Mouse (Mus musculus) CD8-positive naive resting alpha-beta T cell, adult 2 months (primary cell): Measurements from ENCODE around the gene 9130023H24Rik.

Experiments used
- DNase-seq, 2 experiments: peaks; one replicate each; pipeline ENCODE4 v3.0.0; 2022; ENCODE audit warnings: low read depth in 2 of 2, low spot score in 2 of 2

The 9130023H24Rik gene

DNA sequence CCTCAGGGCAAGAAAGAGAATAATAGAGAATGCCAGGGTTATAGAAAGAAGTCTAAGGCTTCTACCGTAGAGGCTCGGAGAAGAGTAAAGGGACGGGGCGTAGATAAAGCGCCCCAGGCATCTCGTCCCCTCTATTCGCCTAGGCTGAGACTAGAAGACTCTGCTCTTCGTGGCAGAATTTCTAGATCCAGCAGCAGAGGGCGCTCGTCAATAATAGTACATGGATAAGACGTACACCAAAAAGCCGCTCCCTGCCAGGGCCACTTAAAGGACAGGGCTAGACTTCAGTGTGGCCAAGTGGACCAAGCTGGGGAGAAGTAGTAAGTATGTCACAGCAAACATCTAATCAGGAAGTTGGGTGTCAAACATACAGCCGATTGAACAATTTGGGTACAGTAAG lies 9.6 kb upstream of the 9130023H24Rik start:
- DNase-seq = peak; percentile 60 to 69

- no peak for DNase-seq
Measured at GRCm38 (mm10) chr7:128246496-128247391, 8.9 kb upstream of the 9130023H24Rik start, which contains the start of gene Tgfb1i1. TSS of gene Tgfb1i1 (plus strand) at chr7:128246812.

DNA sequence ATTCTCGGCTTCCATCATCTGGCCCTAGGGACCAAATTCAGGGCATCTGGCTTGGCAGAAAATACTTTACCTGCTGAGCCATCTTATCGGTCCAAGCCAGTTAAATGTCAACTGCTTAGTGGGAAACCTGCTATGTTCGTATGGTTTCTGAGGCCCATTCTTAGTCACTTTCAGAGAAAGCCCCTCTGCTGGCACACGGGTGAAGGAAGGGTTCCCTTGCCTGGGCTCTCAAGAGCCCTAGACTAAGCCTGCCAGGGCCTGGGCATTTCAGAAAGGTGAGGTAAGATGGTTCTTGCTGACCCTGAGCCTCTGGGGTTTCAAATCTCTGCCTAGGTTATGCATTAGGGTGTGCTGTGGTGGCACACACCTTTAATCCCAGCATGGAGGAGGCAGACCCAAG lies 7.7 kb upstream of the 9130023H24Rik start:
- no peak for DNase-seq

DNA sequence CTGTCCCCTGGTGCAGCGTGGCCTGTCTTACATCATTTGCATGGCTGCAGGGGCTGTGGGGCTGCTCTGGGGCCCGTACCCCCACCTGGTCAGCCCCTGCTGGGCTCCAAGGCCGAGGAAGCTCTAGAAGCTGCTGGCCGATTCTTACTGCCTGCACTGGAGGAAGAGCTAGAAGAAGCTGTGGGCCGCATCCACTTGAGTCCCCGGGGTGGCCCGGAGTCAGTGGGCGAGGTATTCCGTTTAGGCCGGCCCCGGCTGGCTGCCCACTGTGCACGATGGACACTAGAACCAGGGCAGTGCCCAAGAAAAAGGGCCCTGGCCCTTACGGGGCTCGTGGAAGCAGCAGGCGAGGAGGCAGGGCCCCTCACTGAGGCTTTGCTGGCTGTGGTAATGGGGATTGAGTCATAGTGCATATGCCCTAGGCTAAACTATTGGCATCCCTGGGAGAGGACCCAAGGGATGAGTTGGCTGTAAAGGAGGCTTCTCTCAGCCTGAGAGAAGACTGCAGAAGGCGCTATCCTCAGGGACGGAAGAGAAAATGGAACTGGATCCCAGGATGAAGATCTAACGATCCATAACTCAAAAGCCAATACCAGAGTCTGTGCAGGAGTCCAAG lies 6.7 kb upstream of the 9130023H24Rik start:
- no peak for DNase-seq

- DNase-seq = no peak
Measured at GRCm38 (mm10) chr7:128243921-128244320, 6.1 kb upstream of the 9130023H24Rik start.

DNA sequence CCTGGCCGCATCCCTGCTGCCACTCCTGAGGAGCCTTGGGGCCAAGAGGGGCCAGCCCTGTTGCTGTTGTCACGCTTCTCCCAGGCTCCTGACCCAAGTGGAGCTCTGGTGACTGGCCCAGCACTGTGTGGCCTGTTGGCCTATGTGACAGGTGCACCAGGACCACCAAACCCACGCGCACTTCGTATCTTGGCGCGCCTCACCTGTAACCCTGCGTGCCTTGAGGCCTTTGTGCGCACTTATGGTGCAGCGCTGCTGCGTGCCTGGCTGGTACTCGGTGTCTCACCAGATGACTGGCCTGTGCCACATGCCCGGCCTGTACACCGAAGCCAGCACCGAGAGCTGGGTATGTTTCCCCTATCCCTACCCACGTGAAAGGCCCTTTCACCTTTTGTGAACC lies 4.5 kb upstream of the 9130023H24Rik start:
- no peak for DNase-seq

DNA sequence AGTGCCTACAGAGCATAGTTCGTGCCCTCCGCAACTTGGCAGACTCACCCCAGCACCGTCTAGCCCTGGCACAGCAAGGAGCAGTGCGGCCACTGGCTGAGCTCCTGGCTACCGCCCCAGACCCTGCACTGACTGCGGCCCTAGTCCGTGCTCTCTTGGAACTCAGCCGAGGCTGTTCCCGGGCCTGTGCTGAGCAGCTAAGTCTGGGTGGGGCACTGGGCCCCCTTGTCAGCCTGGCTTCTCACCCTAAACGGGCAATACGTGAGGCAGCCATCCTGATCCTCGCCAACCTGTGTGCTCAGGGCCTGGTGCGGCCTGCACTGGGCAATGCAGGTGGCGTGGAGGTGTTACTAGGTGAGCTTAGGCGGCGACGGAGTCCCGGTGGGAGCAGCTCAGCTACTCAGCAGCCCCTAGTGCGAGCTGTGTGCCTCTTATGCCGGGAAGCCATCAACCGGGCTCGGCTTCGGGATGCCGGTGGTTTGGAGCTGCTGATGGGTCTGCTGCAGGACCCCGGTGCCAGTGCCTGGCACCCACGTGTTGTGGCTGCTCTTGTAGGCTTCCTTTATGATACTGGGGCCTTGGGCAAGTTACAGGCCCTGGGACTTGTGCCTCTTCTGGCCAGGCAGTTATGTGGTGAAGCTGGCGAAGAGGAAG lies 2.4 kb upstream of the 9130023H24Rik start:
- no peak for DNase-seq

DNA sequence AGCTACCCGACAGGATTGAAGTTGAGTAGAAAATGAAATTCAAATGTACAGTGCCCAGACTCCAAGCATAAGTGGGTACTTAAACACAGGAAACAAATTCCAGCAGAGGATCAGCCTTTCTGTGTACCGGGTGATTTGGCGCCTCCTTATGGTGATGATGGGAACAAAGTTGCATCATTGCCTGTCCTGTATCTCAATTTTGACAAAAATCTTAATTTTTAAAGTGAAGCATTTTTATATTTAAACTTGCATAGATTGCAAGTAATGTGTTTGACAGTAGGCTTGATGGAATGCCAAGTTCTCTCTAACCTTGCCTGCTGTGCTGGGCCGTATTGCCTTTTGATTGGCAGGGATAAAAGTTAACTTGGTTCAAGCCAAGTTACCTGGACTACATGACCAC lies 1.2 kb upstream of the 9130023H24Rik start:
- peak in 1 of 2 experiments; percentile 51 for DNase-seq

DNA sequence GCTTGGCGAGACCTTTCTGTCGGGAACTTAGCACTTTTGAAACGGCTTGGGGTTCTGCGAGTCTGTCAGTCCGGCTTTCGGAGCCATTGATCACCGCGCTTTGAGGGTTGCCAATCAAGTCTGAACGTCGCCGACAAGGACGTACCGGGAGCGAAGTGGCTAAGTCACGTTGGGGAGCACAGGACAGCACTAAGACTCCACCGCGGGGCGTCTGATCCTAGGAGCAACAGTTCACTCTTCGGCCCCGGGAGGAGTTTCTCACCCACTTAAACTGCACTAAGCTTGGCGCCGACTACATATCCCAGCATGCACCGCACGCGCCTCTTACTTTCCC lies 271 bp downstream of the 9130023H24Rik start:
- no peak for DNase-seq

DNA sequence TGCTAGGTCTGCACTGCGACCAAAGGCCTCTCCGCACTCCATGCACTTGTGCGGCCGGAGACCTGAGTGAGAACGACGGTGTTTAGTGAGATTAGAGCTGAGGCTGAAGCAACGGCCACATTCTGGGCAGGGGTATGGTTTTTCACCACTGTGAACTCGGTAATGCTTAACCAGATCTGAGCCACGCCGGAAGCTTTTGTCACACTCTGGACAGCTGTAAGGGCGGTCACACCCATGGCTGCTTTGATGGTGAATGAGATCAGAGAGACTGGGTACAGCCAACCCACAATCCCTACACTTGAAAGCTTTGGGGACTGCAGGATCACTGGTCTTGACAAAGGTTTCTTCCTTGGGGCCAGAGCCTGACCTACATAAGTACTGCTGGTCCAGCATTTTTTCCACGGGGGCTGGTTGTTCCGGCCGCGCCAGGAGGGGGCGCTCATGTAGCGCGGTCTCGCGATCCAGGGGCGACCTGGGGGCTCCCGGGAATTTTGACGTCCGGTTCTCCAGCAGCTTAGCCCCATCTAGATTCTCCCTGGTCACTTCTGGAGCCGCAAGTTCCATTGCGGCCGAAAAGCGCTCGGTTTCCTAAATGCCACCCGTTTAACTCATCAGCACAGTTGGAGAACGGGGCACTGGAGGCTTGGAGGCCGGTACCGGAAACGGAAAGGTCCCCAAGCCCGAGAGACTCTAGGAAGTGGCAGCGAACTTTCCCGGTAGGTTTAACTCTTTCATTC lies 807 bp downstream of the 9130023H24Rik start, which contains the start of gene Armc5:
Armc5 (plus strand) TSS at position 487 of the 737 bp plus-strand sequence.
- peak; percentile 65 to 71 for DNase-seq

- no peak for DNase-seq
Measured at GRCm38 (mm10) chr7:128236426-128236825, 1.4 kb downstream of the 9130023H24Rik start.

GRCm38 (mm10) chr7:128235481-128235880 lies 2.4 kb downstream of the 9130023H24Rik start:
- DNase-seq = no peak

GRCm38 (mm10) chr7:128234796-128235195 lies 3.0 kb downstream of the 9130023H24Rik start:
- no peak for DNase-seq

- no peak for DNase-seq
Measured at GRCm38 (mm10) chr7:128231741-128232140, 6.1 kb downstream of the 9130023H24Rik start.

DNA sequence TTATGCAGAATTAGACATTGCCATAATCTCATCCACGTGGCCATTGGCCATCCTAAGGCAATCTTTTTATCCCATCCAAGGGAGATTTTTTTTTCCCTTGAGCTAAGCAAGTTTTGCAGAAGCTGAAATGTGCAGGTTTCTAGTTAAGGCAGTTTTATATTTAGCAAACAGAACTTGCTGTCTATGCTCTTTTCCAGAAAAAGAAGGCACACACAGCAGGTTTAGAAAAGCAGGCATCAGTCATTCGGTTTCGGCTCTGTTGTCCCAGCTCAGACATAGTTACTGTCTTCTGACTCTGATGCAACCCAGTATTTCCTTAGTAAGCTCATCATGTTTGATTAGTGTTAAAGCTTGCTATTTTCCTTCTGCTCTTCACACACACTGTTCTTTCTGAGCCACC lies 16.9 kb downstream of the 9130023H24Rik start:
- DNase-seq = no peak

- DNase-seq = no peak
Measured at GRCm38 (mm10) chr7:128219952-128220351, 17.9 kb downstream of the 9130023H24Rik start.

GRCm38 (mm10) chr7:128209826-128210225 lies 28.0 kb downstream of the 9130023H24Rik start:
- no peak for DNase-seq

- DNase-seq = peak; percentile 40 to 68
Measured at GRCm38 (mm10) chr7:128208187-128208586, 29.6 kb downstream of the 9130023H24Rik start.

- DNase-seq = no peak
Measured at GRCm38 (mm10) chr7:128206152-128206551, 31.7 kb downstream of the 9130023H24Rik start, which contains the start of gene Cox6a2. TSS of gene Cox6a2 (minus strand) at chr7:128206387.

DNA sequence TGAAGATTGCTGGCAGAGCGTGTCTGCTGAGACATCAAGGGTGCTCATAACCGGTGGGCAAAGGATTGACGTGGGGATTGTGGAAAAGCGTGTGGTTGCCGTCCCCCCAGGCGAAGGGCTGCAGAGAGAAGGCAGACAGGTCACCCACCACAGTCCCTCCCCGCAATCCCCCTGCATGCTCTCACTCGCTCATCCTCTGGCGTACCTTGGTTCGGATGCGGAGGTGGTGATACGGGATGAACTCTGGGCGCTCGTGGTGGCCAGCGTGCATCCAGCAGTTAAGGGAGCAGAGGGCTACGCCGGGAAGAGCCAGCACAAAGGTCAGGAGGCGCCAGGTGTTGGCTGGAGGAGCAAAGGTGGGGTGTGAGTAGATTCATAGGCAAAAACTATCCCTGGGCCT lies 32.1 kb downstream of the 9130023H24Rik start:
- DNase-seq = no peak

DNA sequence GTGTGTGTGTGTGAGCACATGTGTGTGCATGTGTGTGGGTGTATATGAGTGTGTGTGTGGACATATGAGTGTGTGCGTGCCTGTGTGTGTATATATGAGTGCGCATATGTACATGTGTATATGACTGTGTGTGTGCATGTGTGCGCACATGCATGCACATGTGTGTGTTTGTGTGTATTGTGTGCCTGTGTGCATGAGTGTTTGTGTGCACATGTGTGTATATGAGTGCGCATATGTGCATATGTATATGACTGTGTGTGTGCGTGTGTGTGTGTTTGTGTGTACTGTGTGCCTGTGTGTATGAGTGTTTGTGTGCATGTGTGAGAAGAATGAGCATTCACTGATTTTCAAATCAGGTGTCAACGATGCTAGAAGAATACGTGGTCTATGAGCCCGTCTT lies 33.7 kb downstream of the 9130023H24Rik start:
- no peak for DNase-seq
